Mouse (Mus musculus): Measurements from ENCODE around the gene Prkcb. TPM values are rescaled to one million over a fixed set of nuclear protein-coding genes. Genes with fewer than 3 reads are reported as not detected.

Prkcb gene
- polyA plus RNA-seq, 1 experiment, result 3.8 TPM

DNA sequence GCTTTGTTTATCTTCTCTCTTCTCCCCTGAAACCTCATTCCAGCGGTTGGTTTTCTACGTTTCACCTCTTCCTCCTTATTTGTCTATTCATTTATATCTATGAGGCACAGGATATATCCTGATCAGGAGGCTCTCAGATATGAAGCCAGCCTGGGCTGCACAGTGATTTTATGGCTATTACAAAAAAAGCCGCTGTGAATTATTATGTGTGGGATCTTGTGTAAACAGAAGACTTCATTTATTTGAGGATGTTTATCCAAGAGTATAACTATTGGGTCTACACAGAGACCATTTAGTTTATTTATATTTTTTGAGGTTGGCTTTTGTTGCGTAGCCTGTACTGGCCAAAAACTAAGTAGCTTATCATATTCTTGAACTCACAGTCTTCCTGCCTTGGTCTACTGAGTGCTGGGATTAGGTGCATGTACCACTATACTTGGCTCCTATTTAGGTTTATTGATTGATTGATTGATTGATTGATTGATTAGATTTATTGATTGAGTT lies 19.5 kb upstream of the Prkcb start:
- H3K27ac ChIP-seq (replicated peaks; ENCODE audit: low read depth, low read length), result no peak overlapping the region
- H3K4me3 ChIP-seq (ENCODE audit: insufficient read depth, low read depth, low read length), result no peak overlapping the region
- no peaks in the 10 kb centered on the region for H3K4me1 ChIP-seq (ENCODE audit: control insufficient read depth, insufficient read depth, insufficient read length, low read length)

DNA sequence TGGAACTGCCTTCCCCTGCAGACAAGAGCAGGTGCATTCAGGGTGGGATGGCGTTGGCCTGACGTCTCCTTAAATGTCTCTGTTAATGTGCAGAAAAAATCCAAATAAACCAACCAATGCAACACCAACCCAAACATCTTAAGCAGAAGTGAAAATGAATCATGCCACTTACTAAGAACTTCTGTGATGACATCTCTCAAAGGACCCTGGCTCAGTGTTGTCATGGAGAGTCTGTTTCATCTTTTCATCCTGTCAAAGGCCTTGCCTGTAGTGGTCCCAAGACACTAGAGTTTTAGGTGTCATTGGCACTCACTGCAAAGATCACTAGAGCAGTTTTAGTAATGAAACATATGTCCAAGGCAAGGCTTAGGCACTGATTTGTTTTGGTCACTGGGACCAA lies 16.2 kb upstream of the Prkcb start:
- no peak overlapping the region for H3K27ac ChIP-seq (replicated peaks; ENCODE audit: low read depth, low read length)
- H3K4me3 ChIP-seq (ENCODE audit: insufficient read depth, low read depth, low read length), result no peak overlapping the region
- no peaks in the 10 kb centered on the region for H3K4me1 ChIP-seq (ENCODE audit: control insufficient read depth, insufficient read depth, insufficient read length, low read length)

GRCm38 (mm10) chr7:122279580-122279979 lies 9.0 kb upstream of the Prkcb start:
- Histone ChIP-seq H3K4me3 (ENCODE audit: insufficient read depth, low read depth, low read length) (no peak overlapping the region), H3K4me1 (ENCODE audit: control insufficient read depth, insufficient read depth, insufficient read length, low read length) (no peaks in the 10 kb centered on the region), H3K27ac (replicated peaks; ENCODE audit: low read depth, low read length) (no peak overlapping the region)

DNA sequence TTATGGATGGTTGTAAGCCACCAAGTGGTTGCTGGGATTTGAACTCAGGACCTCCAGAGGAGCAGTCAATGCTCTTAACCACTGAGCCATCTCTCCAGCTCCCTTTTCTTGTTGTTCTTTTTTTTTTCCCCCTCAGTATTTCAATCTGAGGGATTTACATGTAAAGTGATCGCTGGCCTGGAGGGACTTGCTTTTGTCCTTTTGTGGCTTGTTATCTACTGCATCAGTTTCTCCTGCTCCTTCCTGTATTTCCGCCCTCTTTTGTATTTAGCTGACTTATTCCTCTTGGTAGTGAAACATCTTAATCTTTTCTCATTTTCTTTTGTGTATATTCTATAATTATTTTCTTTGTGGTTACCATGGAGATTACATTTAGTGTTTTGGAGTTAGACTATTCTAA lies 8.2 kb upstream of the Prkcb start:
- H3K4me3 ChIP-seq (ENCODE audit: insufficient read depth, low read depth, low read length), result no peak overlapping the region
- no peaks in the 10 kb centered on the region for H3K4me1 ChIP-seq (ENCODE audit: control insufficient read depth, insufficient read depth, insufficient read length, low read length)
- H3K27ac ChIP-seq (replicated peaks; ENCODE audit: low read depth, low read length), result no peak overlapping the region

DNA sequence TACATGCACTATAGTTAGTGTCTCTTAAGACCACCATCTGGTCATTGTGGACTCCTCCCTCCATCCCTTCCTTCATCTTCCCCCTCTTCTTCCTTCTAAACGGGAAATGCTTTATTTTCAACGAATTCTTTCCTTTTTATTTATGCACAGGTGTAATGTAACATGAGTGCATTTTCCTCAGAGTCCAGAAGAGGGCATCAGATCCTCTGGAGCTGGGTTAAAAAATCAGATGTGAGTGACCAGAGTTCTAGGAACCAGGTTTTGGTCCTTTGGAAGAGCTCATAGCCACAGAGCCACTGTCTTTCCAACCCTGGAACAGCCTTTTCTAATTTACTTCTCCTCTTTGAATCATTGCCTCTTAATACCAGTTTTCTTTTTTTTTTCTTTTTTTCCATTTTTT lies 6.0 kb upstream of the Prkcb start:
- Histone ChIP-seq H3K4me1 (ENCODE audit: control insufficient read depth, insufficient read depth, insufficient read length, low read length) (no peaks in the 10 kb centered on the region), H3K27ac (replicated peaks; ENCODE audit: low read depth, low read length) (no peak overlapping the region), H3K4me3 (ENCODE audit: insufficient read depth, low read depth, low read length) (no peak overlapping the region)

DNA sequence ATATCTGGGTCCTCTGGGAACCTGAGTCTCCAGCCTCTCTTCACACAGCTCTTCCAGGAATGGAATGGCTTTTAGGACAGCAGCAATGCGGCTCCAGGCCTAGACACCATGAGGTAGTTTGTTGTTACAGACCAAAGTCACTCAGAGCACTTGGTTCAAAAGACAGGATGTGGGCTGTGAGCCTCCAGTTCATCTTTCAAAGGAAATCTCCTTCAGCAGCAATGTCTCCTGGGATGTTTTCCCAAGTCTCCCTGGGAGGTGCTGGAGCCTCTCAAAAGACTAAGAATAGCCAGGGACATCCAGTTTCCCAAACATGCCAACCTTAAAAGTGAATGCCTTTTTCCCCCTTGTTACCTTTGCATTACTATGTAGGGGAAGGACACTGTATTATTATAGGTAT lies 1.3 kb upstream of the Prkcb start:
- Histone ChIP-seq H3K27ac (replicated peaks; ENCODE audit: low read depth, low read length) (no peak overlapping the region), H3K4me3 (ENCODE audit: insufficient read depth, low read depth, low read length) (no peak overlapping the region), H3K4me1 (ENCODE audit: control insufficient read depth, insufficient read depth, insufficient read length, low read length) (no peaks in the 10 kb centered on the region)

GRCm38 (mm10) chr7:122289243-122290111 lies 926 bp downstream of the Prkcb start:
- no peaks in the 10 kb centered on the region for H3K4me1 ChIP-seq (ENCODE audit: control insufficient read depth, insufficient read depth, insufficient read length, low read length)
- no peak overlapping the region for H3K27ac ChIP-seq (replicated peaks; ENCODE audit: low read depth, low read length)
- H3K4me3 ChIP-seq (ENCODE audit: insufficient read depth, low read depth, low read length), result peak overlapping the region; percentile 34

- Histone ChIP-seq H3K27ac (replicated peaks; ENCODE audit: low read depth, low read length) (no peak overlapping the region), H3K4me1 (ENCODE audit: control insufficient read depth, insufficient read depth, insufficient read length, low read length) (no peaks in the 10 kb centered on the region), H3K4me3 (ENCODE audit: insufficient read depth, low read depth, low read length) (peak overlapping the region; percentile 34; the same call in 1 of the 2 replicates)
Measured at GRCm38 (mm10) chr7:122290165-122290564, 1.6 kb downstream of the Prkcb start.

DNA sequence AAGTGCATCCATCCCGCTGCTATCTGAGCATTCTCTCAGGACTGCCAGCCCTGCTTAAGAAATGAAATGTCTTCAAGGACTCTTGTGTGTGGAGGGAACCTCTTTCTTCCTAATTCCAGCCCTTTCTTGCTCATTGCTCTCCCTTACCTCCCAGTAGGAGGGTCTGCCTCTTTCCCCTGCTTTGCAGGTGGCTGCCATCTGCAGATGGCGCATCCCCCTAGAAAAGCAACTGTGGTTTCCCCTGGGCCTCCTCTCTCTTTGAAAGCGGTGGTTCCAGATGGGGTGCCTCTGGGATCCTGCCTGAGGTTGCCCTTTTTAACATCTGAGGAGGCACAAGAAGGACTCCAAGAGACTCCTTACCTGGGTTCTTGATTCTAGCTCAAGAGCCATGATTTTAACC lies 2.2 kb downstream of the Prkcb start:
- Histone ChIP-seq H3K27ac (replicated peaks; ENCODE audit: low read depth, low read length) (no peak overlapping the region), H3K4me1 (ENCODE audit: control insufficient read depth, insufficient read depth, insufficient read length, low read length) (no peaks in the 10 kb centered on the region), H3K4me3 (ENCODE audit: insufficient read depth, low read depth, low read length) (no peak overlapping the region)

DNA sequence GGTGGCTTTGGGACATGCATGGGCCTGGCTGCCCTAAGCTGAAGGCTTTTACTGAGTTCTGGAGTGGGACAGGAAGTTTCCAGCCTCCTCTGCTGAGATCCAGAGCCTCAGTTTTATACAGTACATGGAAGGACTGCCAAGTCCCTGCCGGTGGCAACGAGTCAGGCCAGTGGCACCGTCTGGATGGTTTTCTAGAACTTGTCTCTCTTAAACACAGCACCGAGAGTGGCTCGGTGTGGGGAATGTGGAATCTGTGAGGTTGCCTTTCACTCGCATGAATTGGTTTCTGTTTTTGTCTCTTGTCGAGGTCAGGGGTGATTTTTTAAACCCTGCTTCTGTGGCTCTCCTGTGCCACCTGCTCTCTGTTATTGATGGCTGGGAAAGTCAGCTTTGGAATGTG lies 3.6 kb downstream of the Prkcb start:
- Histone ChIP-seq H3K27ac (replicated peaks; ENCODE audit: low read depth, low read length) (no peak overlapping the region), H3K4me1 (ENCODE audit: control insufficient read depth, insufficient read depth, insufficient read length, low read length) (no peaks in the 10 kb centered on the region), H3K4me3 (ENCODE audit: insufficient read depth, low read depth, low read length) (no peak overlapping the region)

GRCm38 (mm10) chr7:122294111-122294510 lies 5.6 kb downstream of the Prkcb start:
- Histone ChIP-seq H3K4me3 (ENCODE audit: insufficient read depth, low read depth, low read length) (no peak overlapping the region), H3K27ac (replicated peaks; ENCODE audit: low read depth, low read length) (no peak overlapping the region), H3K4me1 (ENCODE audit: control insufficient read depth, insufficient read depth, insufficient read length, low read length) (no peaks in the 10 kb centered on the region)

- Histone ChIP-seq H3K4me3 (ENCODE audit: insufficient read depth, low read depth, low read length) (no peak overlapping the region), H3K4me1 (ENCODE audit: control insufficient read depth, insufficient read depth, insufficient read length, low read length) (no peaks in the 10 kb centered on the region), H3K27ac (replicated peaks; ENCODE audit: low read depth, low read length) (no peak overlapping the region)
Measured at GRCm38 (mm10) chr7:122295363-122295762, 6.8 kb downstream of the Prkcb start.

GRCm38 (mm10) chr7:122296331-122296730 lies 7.8 kb downstream of the Prkcb start:
- H3K4me1 ChIP-seq (ENCODE audit: control insufficient read depth, insufficient read depth, insufficient read length, low read length), result no peaks in the 10 kb centered on the region
- no peak overlapping the region for H3K27ac ChIP-seq (replicated peaks; ENCODE audit: low read depth, low read length)
- no peak overlapping the region for H3K4me3 ChIP-seq (ENCODE audit: insufficient read depth, low read depth, low read length)

GRCm38 (mm10) chr7:122296805-122297204 lies 8.3 kb downstream of the Prkcb start:
- H3K4me1 ChIP-seq (ENCODE audit: control insufficient read depth, insufficient read depth, insufficient read length, low read length), result no peaks in the 10 kb centered on the region
- H3K27ac ChIP-seq (replicated peaks; ENCODE audit: low read depth, low read length), result no peak overlapping the region
- no peak overlapping the region for H3K4me3 ChIP-seq (ENCODE audit: insufficient read depth, low read depth, low read length)

- Histone ChIP-seq H3K4me1 (ENCODE audit: control insufficient read depth, insufficient read depth, insufficient read length, low read length) (no peaks in the 10 kb centered on the region), H3K27ac (replicated peaks; ENCODE audit: low read depth, low read length) (no peak overlapping the region), H3K4me3 (ENCODE audit: insufficient read depth, low read depth, low read length) (no peak overlapping the region)
Measured at GRCm38 (mm10) chr7:122297627-122298026, 9.1 kb downstream of the Prkcb start.

DNA sequence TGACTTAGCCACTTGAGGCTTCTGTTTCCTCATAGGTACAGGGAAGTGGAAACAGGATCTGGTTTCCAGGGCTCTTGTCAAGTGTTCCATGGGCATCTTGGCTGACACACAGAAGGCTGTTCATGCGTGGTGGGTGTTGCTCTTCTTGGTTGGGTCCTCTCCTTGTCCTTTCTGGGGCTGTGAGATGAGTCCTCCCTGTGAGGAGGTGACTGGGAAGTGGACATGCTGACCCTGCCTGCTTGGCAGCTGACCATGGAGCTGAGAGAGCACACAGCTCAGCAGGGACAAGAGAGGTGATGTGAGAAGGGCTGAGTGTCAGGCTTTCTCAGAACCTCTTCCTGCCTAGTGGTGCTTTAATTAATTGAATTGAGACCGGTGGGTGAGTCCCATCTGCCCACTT lies 10.2 kb downstream of the Prkcb start:
- Histone ChIP-seq H3K4me3 (ENCODE audit: insufficient read depth, low read depth, low read length) (no peak overlapping the region), H3K4me1 (ENCODE audit: control insufficient read depth, insufficient read depth, insufficient read length, low read length) (no peaks in the 10 kb centered on the region), H3K27ac (replicated peaks; ENCODE audit: low read depth, low read length) (no peak overlapping the region)
